Mouse (Mus musculus) hematopoietic stem cell, adult 5-6 weeks (primary cell): ENCODE results near the gene Taok2. TPM values are rescaled to one million over a fixed set of nuclear protein-coding genes. Genes with fewer than 3 reads are reported as not detected.

Source experiments
- total RNA-seq: library from RNA; stranded (forward); fragments of 172-1452, 232-1000 nt; gene quantifications from 2 replicates; pipeline ENCODE4 v1.2.3, GENCODE M21; 2017

Taok2 gene
- total RNA-seq, 1 experiment from 2014 or later = 32.7 TPM

Other genes with a start within 250 kb of the Taok2 start
- gene Sgf29, start 235.4 kb downstream of the Taok2 start, total RNA-seq = 33.2 and 46.9 TPM in 2 replicates
- 8.2 and 17.1 TPM in 2 replicates for gene Sult1a1, start 208.3 kb downstream of the Taok2 start, total RNA-seq
- 73.1 and 88.6 TPM in 2 replicates for gene Bola2, start 189.3 kb downstream of the Taok2 start, total RNA-seq
- 4.1 and 6.3 TPM in 2 replicates for gene Slx1b, start 188.9 kb downstream of the Taok2 start, total RNA-seq
- gene Coro1a, start 176.9 kb downstream of the Taok2 start, total RNA-seq = 352 and 456 TPM in 2 replicates
- gene Mapk3, start 125.1 kb downstream of the Taok2 start, total RNA-seq = 32.4 and 35.8 TPM in 2 replicates
- 3.3 and 16.4 TPM in 2 replicates for gene Gdpd3, start 118.4 kb downstream of the Taok2 start, total RNA-seq
- 50.3 and 74.9 TPM in 2 replicates for gene Ypel3, start 107.7 kb downstream of the Taok2 start, total RNA-seq
- 0.25 TPM in 1 of 2 replicates, not detected in the other for gene Tbx6, start 103.2 kb downstream of the Taok2 start, total RNA-seq
- gene Ppp4c, start 92.2 kb downstream of the Taok2 start, total RNA-seq = 119 and 131 TPM in 2 replicates
- gene Fam57b, start 87.0 kb downstream of the Taok2 start, total RNA-seq = not detected in 2 replicates
- not detected in 2 replicates for gene 4930451I11Rik, start 53.1 kb downstream of the Taok2 start, total RNA-seq
- not detected in 2 replicates for gene Doc2a, start 37.3 kb downstream of the Taok2 start, total RNA-seq
- gene Hirip3, start 22.7 kb downstream of the Taok2 start, total RNA-seq = 128 and 398 TPM in 2 replicates
- gene Ino80e, start 22.3 kb downstream of the Taok2 start, total RNA-seq = 33.2 and 35.6 TPM in 2 replicates
- gene Tmem219, start 38.2 kb upstream of the Taok2 start, total RNA-seq = 14.5 and 25.6 TPM in 2 replicates
- 9.3 and 15.8 TPM in 2 replicates for gene Kctd13, start 44.2 kb upstream of the Taok2 start, total RNA-seq
- not detected in 2 replicates for gene Asphd1, start 64.9 kb upstream of the Taok2 start, total RNA-seq
- 0.25 and 0.63 TPM in 2 replicates for gene Sez6l2, start 65.9 kb upstream of the Taok2 start, total RNA-seq
- 33.1 and 56.3 TPM in 2 replicates for gene Cdipt, start 91.2 kb upstream of the Taok2 start, total RNA-seq
- gene Cdiptos, start 91.4 kb upstream of the Taok2 start, total RNA-seq = 1.6 and 2.3 TPM in 2 replicates
- 26.2 and 39.0 TPM in 2 replicates for gene Mvp, start 129.9 kb upstream of the Taok2 start, total RNA-seq
- not detected in 2 replicates for gene Pagr1b, start 131.8 kb upstream of the Taok2 start, total RNA-seq
- 3.7 and 9.9 TPM in 2 replicates for gene Pagr1a, start 132.6 kb upstream of the Taok2 start, total RNA-seq
- 35.6 and 38.7 TPM in 2 replicates for gene Gm42742, start 136.4 kb upstream of the Taok2 start, total RNA-seq
- 0.30 and 0.69 TPM in 2 replicates for gene Prrt2, start 136.5 kb upstream of the Taok2 start, total RNA-seq
- 53.3 and 65.4 TPM in 2 replicates for gene Maz, start 142.3 kb upstream of the Taok2 start, total RNA-seq
- gene Kif22, start 157.8 kb upstream of the Taok2 start, total RNA-seq = 74.5 and 90.1 TPM in 2 replicates
- 3.8 and 5.7 TPM in 2 replicates for gene Zg16, start 202.6 kb upstream of the Taok2 start, total RNA-seq
- gene AI467606, start 206.7 kb upstream of the Taok2 start, total RNA-seq = 30.3 and 42.1 TPM in 2 replicates
- gene Qprt, start 237.5 kb upstream of the Taok2 start, total RNA-seq = 2.3 and 2.7 TPM in 2 replicates